In genomic region chr2:129373307-129373706, GRCm38 (mm10) we compare ENCODE assay signal across 14 mouse cellular contexts. TPM values are rescaled to one million over a fixed set of nuclear protein-coding genes. Genes with fewer than 3 reads are reported as not detected.
DNase-seq lines count a peak whose midpoint lies in the region; TF ChIP-seq lines count a peak whose summit lies in the region.
"Had no signal": no experiment of that assay in that cellular context is flagged by ENCODE, and none has a peak within 500 bp of the region (broad histone marks: within the 10 kb centered on the region; RNA-seq: fewer than 3 reads in every experiment).

No protein-coding gene starts in this region.

- no peaks in the 10 kb centered on the region for H3K9me3 ChIP-seq in megakaryocyte, embryonic 14.5 days
- no peaks in the 10 kb centered on the region for H3K9me3 ChIP-seq in limb, embryonic 10.5 days (replicated peaks)
- H3K9me3 ChIP-seq: lung, embryonic 15.5 days had no signal

- DNase-seq in heart, adult 11 months, result peak; percentile 96
- no peak for DNase-seq in heart, postnatal 36 days
- DNase-seq in spleen, adult 2 months (ENCODE audit: low read depth in 1 of 2, low spot score in 2 of 2), result peak; percentile 46 to 75
- DNase-seq in spleen, adult 12 weeks (ENCODE audit: low spot score), result no peak
- no peak for DNase-seq in ovary, postnatal 14 days (ENCODE audit: low spot score)
- no peak for DNase-seq in limb, embryonic 10.5 days (ENCODE audit: low spot score)
- no peak for DNase-seq in cerebellum, adult 8-10 months
- DNase-seq: cerebellum, postnatal 14 days; forebrain, postnatal 0 days; kidney, postnatal 10 days had no signal

- peaks cover 8% of the 10 kb centered on the region; the same call in 1 of the 2 replicates for H3K4me1 ChIP-seq in spleen, adult 2 months (ENCODE audit: control insufficient read depth, insufficient read depth, insufficient read length)
- peaks cover 85% of the 10 kb centered on the region for H3K4me1 ChIP-seq in megakaryocyte, embryonic 14.5 days
- no peaks in the 10 kb centered on the region for H3K4me1 ChIP-seq in limb, embryonic 10.5 days
- H3K4me1 ChIP-seq: lung, embryonic 15.5 days had no signal

- no peak for TF ChIP-seq POLR2A in spleen, adult 2 months (IDR thresholded peaks at IDR 0.05; ENCODE audit: low read depth, low read length)

- no peaks in the 10 kb centered on the region for H3K27me3 ChIP-seq in spleen, adult 2 months (ENCODE audit: control insufficient read depth, insufficient read depth, low read length)
- H3K27me3 ChIP-seq in megakaryocyte, embryonic 14.5 days (replicated peaks), result no peaks in the 10 kb centered on the region
- H3K27me3 ChIP-seq in limb, embryonic 10.5 days (ENCODE audit: low read depth, poor library complexity, severe bottlenecking), result no peaks in the 10 kb centered on the region
- H3K27me3 ChIP-seq: lung, embryonic 15.5 days had no signal

- H3K27ac ChIP-seq in spleen, adult 2 months (ENCODE audit: insufficient read depth, low read length), result peak overlapping the region; percentile 33; the same call in 1 of the 2 replicates
- no peak overlapping the region for H3K27ac ChIP-seq in limb, embryonic 10.5 days
- H3K27ac ChIP-seq: lung, embryonic 15.5 days; stomach, postnatal 0 days had no signal

- no peak overlapping the region for H3K4me3 ChIP-seq in spleen, adult 2 months (ENCODE audit: extremely low read depth, insufficient read depth, insufficient read length)
- peak overlapping the region; percentile 81 for H3K4me3 ChIP-seq in megakaryocyte, embryonic 14.5 days (replicated peaks)
- no peak overlapping the region for H3K4me3 ChIP-seq in limb, embryonic 10.5 days
- H3K4me3 ChIP-seq: lung, embryonic 15.5 days had no signal

- WGBS in spleen, adult 2 months, result 17% methylated on average over 4 of the region's 4 CpGs
- WGBS in limb, embryonic 10.5 days, result 90% methylated on average over 4 of the region's 4 CpGs

- TF ChIP-seq CTCF in spleen, adult 2 months (IDR thresholded peaks at IDR 0.05; ENCODE audit: extremely low read depth, insufficient read depth, insufficient read length, insufficient replicate concordance), result no peak

- no peaks in the 10 kb centered on the region for H3K36me3 ChIP-seq in spleen, adult 2 months (ENCODE audit: control insufficient read depth, insufficient read depth, low read length)
- H3K36me3 ChIP-seq in megakaryocyte, embryonic 14.5 days (replicated peaks; ENCODE audit: low read length), result peaks cover 53% of the 10 kb centered on the region
- H3K36me3 ChIP-seq in limb, embryonic 10.5 days, result no peaks in the 10 kb centered on the region
- H3K36me3 ChIP-seq: lung, embryonic 15.5 days had no signal

- intact Hi-C loops in heart, postnatal 36 days (cut with DNase I), result no loop called here

RNA-seq across cellular contexts. Expression of gene Il1b, which starts 2.4 kb away (rescaled TPM):
- total RNA-seq in heart, postnatal 36 days (2021), result under 1 TPM; 0.43 to 0.58 TPM
- 5.8 and 6.4 TPM in 2 replicates for polyA plus RNA-seq in spleen, adult 2 months (2012; rRNA removed)
- polyA plus RNA-seq in megakaryocyte, embryonic 14.5 days (2012; ENCODE audit: insufficient read depth, low replicate concordance), result 2.2 and 4.8 TPM in 2 replicates
- not detected in 2 replicates for polyA plus RNA-seq in limb, embryonic 10.5 days (2016; fragmentation: Nextera tagmentation; extraction: Ambion mirVana)
- total RNA-seq: forebrain, postnatal 0 days had no signal
- polyA plus RNA-seq: hindbrain, embryonic 11.5 days; lung, embryonic 15.5 days had no signal

Comparison
In these comparisons a context has a peak if more than half of its experiments do, and no peak if none do; other contexts are left out.
1. DNase-seq: peak in heart, adult 11 months (single experiment) and spleen, adult 2 months (2 of 2); none in heart, postnatal 36 days (0 of 2), spleen, adult 12 weeks (single experiment), ovary, postnatal 14 days (single experiment), limb, embryonic 10.5 days (single experiment) and cerebellum, adult 8-10 months (single experiment).